Mouse (Mus musculus): Measurements from ENCODE around the gene Sirt3.

Sirt3 gene

GRCm38 (mm10) chr7:140881696-140882468, at the start of gene Sirt3, which contains the start of gene Psmd13:
Gene Sirt3 (minus strand): TSS chr7:140882309.
Gene Psmd13 (plus strand): TSS chr7:140881968.
- DNase-seq (ENCODE audit: low read depth in 2 of 2, low spot score in 2 of 2): peak; percentile 85 to 89

- no peak for DNase-seq (ENCODE audit: low read depth in 2 of 2, low spot score in 2 of 2)
Observed at GRCm38 (mm10) chr7:140927181-140927580, 45.1 kb upstream of the Sirt3 start.

- no peak for DNase-seq (ENCODE audit: low read depth in 2 of 2, low spot score in 2 of 2)
Observed at GRCm38 (mm10) chr7:140923070-140923775, 41.1 kb upstream of the Sirt3 start.

- DNase-seq (ENCODE audit: low read depth in 2 of 2, low spot score in 2 of 2): no peak
Observed at GRCm38 (mm10) chr7:140922398-140923069, 40.4 kb upstream of the Sirt3 start.

- no peak for DNase-seq (ENCODE audit: low read depth in 2 of 2, low spot score in 2 of 2)
Observed at GRCm38 (mm10) chr7:140921225-140921975, 39.3 kb upstream of the Sirt3 start.

GRCm38 (mm10) chr7:140920418-140921029, 38.4 kb upstream of the Sirt3 start, which contains the start of gene Nlrp6:
Gene Nlrp6 (plus strand): TSS chr7:140920902.
- no peak for DNase-seq (ENCODE audit: low read depth in 2 of 2, low spot score in 2 of 2)

GRCm38 (mm10) chr7:140919911-140920310, 37.8 kb upstream of the Sirt3 start:
- no peak for DNase-seq (ENCODE audit: low read depth in 2 of 2, low spot score in 2 of 2)

GRCm38 (mm10) chr7:140914031-140914690, 32.1 kb upstream of the Sirt3 start:
- no peak for DNase-seq (ENCODE audit: low read depth in 2 of 2, low spot score in 2 of 2)

GRCm38 (mm10) chr7:140912846-140913482, 30.9 kb upstream of the Sirt3 start:
- DNase-seq (ENCODE audit: low read depth in 2 of 2, low spot score in 2 of 2): no peak

GRCm38 (mm10) chr7:140912293-140912692, 30.2 kb upstream of the Sirt3 start:
- no peak for DNase-seq (ENCODE audit: low read depth in 2 of 2, low spot score in 2 of 2)

- DNase-seq (ENCODE audit: low read depth in 2 of 2, low spot score in 2 of 2): peak; percentile 52 to 60
Observed at GRCm38 (mm10) chr7:140908634-140909107, 26.6 kb upstream of the Sirt3 start.

GRCm38 (mm10) chr7:140908181-140908580, 26.1 kb upstream of the Sirt3 start:
- no peak for DNase-seq (ENCODE audit: low read depth in 2 of 2, low spot score in 2 of 2)

- no peak for DNase-seq (ENCODE audit: low read depth in 2 of 2, low spot score in 2 of 2)
Observed at GRCm38 (mm10) chr7:140907697-140908096, 25.6 kb upstream of the Sirt3 start.

GRCm38 (mm10) chr7:140907131-140907530, 25.0 kb upstream of the Sirt3 start:
- DNase-seq (ENCODE audit: low read depth in 2 of 2, low spot score in 2 of 2): no peak

- no peak for DNase-seq (ENCODE audit: low read depth in 2 of 2, low spot score in 2 of 2)
Observed at GRCm38 (mm10) chr7:140905642-140906081, 23.6 kb upstream of the Sirt3 start.

- DNase-seq (ENCODE audit: low read depth in 2 of 2, low spot score in 2 of 2): peak; percentile 65 to 74
Observed at GRCm38 (mm10) chr7:140903212-140903611, 21.1 kb upstream of the Sirt3 start.

- DNase-seq (ENCODE audit: low read depth in 2 of 2, low spot score in 2 of 2): no peak
Observed at GRCm38 (mm10) chr7:140902036-140902875, 20.1 kb upstream of the Sirt3 start.

GRCm38 (mm10) chr7:140900220-140900619, 18.1 kb upstream of the Sirt3 start, which contains the start of gene Cox8b:
Gene Cox8b (minus strand): TSS chr7:140900446.
- DNase-seq (ENCODE audit: low read depth in 2 of 2, low spot score in 2 of 2): no peak

Data from CD8-positive naive resting alpha-beta T cell, adult 2 months (primary cell).